ENCODE assay signal across 8 mouse cellular contexts in genomic region chr9:59655958-59656634, GRCm38 (mm10). TPM values are rescaled to one million over a fixed set of nuclear protein-coding genes. Genes with fewer than 3 reads are reported as not detected.
A peak's percentile ranks its signal among the peaks of the same experiment; 100 is the strongest.
DNase-seq lines count a peak whose midpoint lies in the region; ATAC-seq lines count a peak whose summit lies in the region.

Gene Pkm (plus strand): TSS chr9:59656368.

- H3K27me3 ChIP-seq in hindbrain, embryonic 16.5 days (replicated peaks; ENCODE audit: control insufficient read depth, insufficient read depth, low read length) = no peaks in the 10 kb centered on the region

- DNase-seq in WW6 (ENCODE audit: low read depth, low spot score) = peak; percentile 98
- DNase-seq in cerebellum, postnatal 4 days (ENCODE audit: low spot score in 2 of 2) = peak; percentile 83 to 89
- peak; percentile 98 for DNase-seq in gastrocnemius, adult 18-20 months (ENCODE audit: low spot score)
- peak; percentile 96 for DNase-seq in left cerebral cortex, adult 18-20 months (ENCODE audit: low spot score in 2 of 2)
- peak; percentile 97 for DNase-seq in right cerebral cortex, adult 18-20 months
- DNase-seq in urinary bladder, postnatal 10 days (ENCODE audit: low spot score) = peak; percentile 92

- H3K27ac ChIP-seq in hindbrain, embryonic 16.5 days (ENCODE audit: low read depth, low read length) = peak within 1 kb of the TSS; percentile 97
- H3K27ac ChIP-seq in macrophage = peak within 1 kb of the TSS; percentile 97

- H3K4me2 ChIP-seq in hindbrain, embryonic 16.5 days (ENCODE audit: low read length) = peak within 1 kb of the TSS; percentile 75

- H3K79me2 ChIP-seq in macrophage (ENCODE audit: inconsistent target) = peaks cover 60% of the 10 kb centered on the region

- H3K4me1 ChIP-seq in hindbrain, embryonic 16.5 days (ENCODE audit: control insufficient read depth, insufficient read depth, low read depth, low read length) = peaks cover 26% of the 10 kb centered on the region

- H3K4me3 ChIP-seq in hindbrain, embryonic 16.5 days (ENCODE audit: low read length) = peak within 1 kb of the TSS; percentile 77
- peak within 1 kb of the TSS; percentile 95 for H3K4me3 ChIP-seq in macrophage (ENCODE audit: inconsistent target)

- H3K9ac ChIP-seq in hindbrain, embryonic 16.5 days (ENCODE audit: low read depth, low read length) = peak within 1 kb of the TSS; percentile 90

- peak; percentile 93 for ATAC-seq in hindbrain, embryonic 16.5 days

- peaks cover 2% of the 10 kb centered on the region; the same call in 1 of the 2 replicates for H3K36me3 ChIP-seq in hindbrain, embryonic 16.5 days (ENCODE audit: control insufficient read depth, insufficient read depth, low read length)
- H3K36me3 ChIP-seq in macrophage (ENCODE audit: inconsistent target) = no peaks in the 10 kb centered on the region

- WGBS in hindbrain, embryonic 16.5 days = under 1% methylated on average over 46 of the region's 46 CpGs
- 1% methylated on average over 46 of the region's 46 CpGs for WGBS in macrophage (ENCODE audit: missing documents)

- H3K9me3 ChIP-seq in hindbrain, embryonic 16.5 days (ENCODE audit: control insufficient read depth, low read length) = no peaks in the 10 kb centered on the region

RNA-seq across cellular contexts. Expression of gene Pkm, which starts in this region (rescaled TPM):
- total RNA-seq in gastrocnemius, adult 18-20 months (2021) = 1,000 to 10,000 TPM; 2,790 to 2,981 TPM
- polyA plus RNA-seq in hindbrain, embryonic 16.5 days (2015; fragmentation: Nextera tagmentation; extraction: Ambion mirVana) = 1,087 and 1,130 TPM in 2 replicates
- total RNA-seq in left cerebral cortex, adult 18-20 months (2021) = 1,000 to 10,000 TPM; 1,425 to 1,430 TPM
- 100 to 1,000 TPM; 129 to 556 (median 289) TPM for total RNA-seq in macrophage (2018; cell fraction: chromatin; rRNA removed)
- total RNA-seq in macrophage (2018; cell fraction: cytosol; rRNA removed) = 100 to 1,000 TPM; 377 to 606 (median 504) TPM
- 100 to 1,000 TPM; 209 to 932 (median 367) TPM for total RNA-seq in macrophage (2018; cell fraction: nucleus; rRNA removed)
- polyA plus RNA-seq in macrophage (2018) = 486 to 1,380 TPM (median 674 TPM) in 3 replicates

Comparison
In these comparisons a context has a peak if more than half of its experiments do, and no peak if none do; other contexts are left out.
1. Peak in every context shown above with its lines: DNase-seq, ATAC-seq, H3K4me3 ChIP-seq and H3K27ac ChIP-seq.